Mouse (Mus musculus) lung, adult 2 months (tissue): ENCODE measurements around the gene Capn15.

Source experiments
- CTCF ChIP-seq: fragments of 200-500 bp; IDR thresholded peaks from 2 replicates; pipeline ENCODE4 v1.5.1; 2011; ENCODE audit warnings: mild to moderate bottlenecking, low read length, control low read depth; ENCODE audit not compliant: insufficient read depth
- POLR2A ChIP-seq: fragments of 200-500 bp; IDR thresholded peaks from 2 replicates; pipeline ENCODE4 v1.6.1; 2011; ENCODE audit warnings: low read depth, mild to moderate bottlenecking, control low read depth, low read length, borderline replicate concordance; ENCODE audit errors: extremely low read depth

DNA sequence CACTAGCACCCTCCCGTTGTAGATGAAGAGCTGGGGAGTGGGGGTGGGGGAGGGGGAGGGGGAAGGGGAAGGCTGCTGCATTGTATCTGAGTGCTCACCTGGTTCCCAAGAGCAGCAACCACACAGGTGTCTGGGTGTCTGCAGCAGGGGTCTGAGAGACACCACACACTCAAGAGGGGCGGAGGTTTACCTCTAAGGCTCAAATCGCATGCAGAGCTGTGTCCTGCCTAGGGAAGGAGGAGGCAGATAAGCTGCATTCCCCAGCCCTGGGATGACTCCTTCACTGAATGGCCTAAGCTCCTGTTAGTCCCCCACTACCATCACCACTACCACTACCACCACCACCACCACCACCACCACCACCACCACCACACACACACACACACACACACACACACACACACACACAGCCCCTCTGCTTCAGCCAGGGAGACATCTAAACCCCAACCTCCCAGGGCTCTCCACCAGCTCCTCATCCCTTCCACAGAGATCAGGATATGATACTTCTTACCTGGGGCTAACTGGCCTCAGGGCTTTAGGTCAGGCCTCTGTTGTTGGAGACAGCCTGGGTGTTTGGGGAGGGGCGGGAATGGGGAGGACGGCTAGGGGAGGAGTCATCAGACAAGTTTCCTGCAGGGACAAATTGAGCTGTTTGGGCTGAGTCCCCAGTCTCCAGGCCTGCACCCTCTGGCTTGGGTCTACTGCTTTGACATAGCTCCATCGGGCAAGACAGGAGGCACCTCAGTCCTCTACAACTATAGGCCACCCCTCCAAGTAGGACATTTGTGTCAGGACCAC is 41.0 kb downstream of the Capn15 start, which contains the start of the genes Pigq and Nhlrc4:
- TF ChIP-seq CTCF (no peak), POLR2A (no peak)
